Mouse (Mus musculus) urinary bladder, adult 18-20 months (tissue): Measurements from ENCODE around the gene Nrg4.

Experiments
- DNase-seq, 2 experiments: peaks; one replicate each; pipeline ENCODE4 v3.0.0; 2022; ENCODE audit warnings: low spot score in 2 of 2, mixed read lengths in 2 of 2

Nrg4 gene

DNA sequence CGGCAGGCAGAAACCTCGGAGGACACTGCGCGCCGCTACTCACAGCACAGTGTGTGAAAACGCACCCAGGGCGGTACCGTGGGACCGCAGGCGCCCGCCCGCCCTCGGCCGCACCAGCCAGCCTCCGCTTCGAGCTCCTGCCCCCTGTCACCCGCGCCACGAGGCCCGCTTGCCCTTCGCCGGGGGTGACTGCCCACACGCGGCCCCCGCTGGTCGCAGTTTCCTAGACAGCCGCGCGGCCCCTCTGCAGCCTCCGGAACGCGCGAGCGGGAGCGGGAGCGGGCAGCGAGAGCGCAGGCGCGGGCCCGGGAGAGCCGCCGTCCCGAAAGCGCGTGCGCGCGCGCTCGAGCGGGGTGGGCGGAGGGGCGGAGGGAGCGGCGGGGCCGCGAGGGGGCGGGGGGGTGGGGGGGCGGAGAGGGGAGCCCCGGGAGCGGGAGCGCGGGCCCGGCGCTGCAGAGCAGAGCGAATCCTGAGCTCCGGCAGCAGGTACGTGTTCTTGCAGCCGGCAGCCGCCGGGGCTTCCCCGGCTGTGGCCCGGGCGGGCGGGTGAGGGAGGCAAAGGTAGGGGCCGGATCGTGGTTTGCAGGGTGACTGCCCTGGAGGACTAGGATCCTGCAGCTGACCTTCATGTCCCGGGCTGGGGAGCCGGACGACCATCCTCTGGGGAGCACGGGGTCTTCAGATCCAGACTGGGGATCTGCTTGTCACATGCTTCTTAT, at the start of gene Nrg4, which contains the start of gene Tmem266:
Gene Nrg4, minus strand, starts transcription at position 330 of the 719 bp plus-strand sequence.
Gene Tmem266, plus strand, starts transcription at position 399 of the 719 bp plus-strand sequence.
- peak; percentile 40 to 68 for DNase-seq

DNA sequence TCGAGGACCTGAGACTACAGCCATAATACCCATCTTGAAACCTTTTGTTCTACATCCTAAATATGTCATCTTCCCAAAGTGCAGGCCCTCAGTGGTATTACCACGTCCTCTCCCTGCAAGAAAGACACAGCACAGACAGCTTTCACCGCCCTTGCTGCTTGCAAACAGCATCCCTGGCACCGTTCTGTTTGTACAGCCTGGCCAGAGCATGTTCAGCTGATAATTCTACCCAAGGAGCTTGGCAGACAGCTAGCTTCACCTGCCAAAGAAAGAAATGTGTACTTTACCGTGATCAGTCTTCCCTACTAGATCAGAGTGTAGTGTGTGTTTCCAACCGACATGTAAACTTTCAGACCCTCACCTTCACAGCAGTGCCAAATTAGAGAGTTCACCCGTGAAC, 45.3 kb upstream of the Nrg4 start:
- DNase-seq = no peak

GRCm38 (mm10) chr9:55368011-55368410, 41.4 kb upstream of the Nrg4 start:
- no peak for DNase-seq

- no peak for DNase-seq
Measured at GRCm38 (mm10) chr9:55363707-55364106, 37.1 kb upstream of the Nrg4 start.

DNA sequence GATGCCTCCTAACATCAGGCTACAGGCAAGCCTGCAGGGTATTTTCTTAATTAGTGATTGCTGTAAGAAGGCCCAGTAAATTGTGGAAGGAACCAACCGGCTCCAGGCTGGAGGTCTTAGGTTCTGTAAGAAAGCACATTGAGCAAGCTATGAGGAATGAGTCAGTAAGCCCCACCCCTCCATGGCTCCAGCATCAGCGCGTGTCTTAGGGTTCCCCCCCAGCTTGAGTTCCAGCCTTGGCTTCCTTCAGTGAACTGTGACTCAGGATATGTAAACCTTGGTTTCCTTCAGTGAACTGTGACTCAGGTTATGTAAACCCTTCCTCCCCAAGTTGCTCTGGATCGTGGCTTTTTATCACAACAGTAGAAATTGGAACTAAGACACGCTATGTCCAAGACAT, 35.3 kb upstream of the Nrg4 start:
- peak in 1 of 2 experiments; percentile 60 for DNase-seq

- DNase-seq = no peak
Measured at GRCm38 (mm10) chr9:55360861-55361260, 34.2 kb upstream of the Nrg4 start.

DNA sequence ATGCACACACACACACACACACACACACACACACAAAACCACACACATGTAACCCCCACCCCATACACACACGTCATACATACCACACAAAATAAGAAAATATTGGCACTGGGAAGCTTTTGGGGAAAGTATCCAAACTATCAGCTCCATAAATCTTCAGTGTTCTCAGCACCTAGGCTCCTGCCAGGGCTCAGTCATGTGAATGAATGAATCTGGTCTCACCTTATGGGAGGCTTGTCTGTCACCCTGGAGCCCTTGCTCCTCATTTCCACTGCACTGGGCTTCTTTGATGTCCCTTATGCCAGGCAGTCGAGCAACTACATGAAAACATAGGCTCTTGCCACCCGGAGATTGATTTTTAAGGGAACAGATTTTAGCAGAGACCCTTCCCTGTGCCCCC, 33.7 kb upstream of the Nrg4 start:
- no peak for DNase-seq

- DNase-seq = no peak
Measured at GRCm38 (mm10) chr9:55357164-55357563, 30.5 kb upstream of the Nrg4 start.

GRCm38 (mm10) chr9:55355270-55355834, 28.7 kb upstream of the Nrg4 start:
- no peak for DNase-seq

DNA sequence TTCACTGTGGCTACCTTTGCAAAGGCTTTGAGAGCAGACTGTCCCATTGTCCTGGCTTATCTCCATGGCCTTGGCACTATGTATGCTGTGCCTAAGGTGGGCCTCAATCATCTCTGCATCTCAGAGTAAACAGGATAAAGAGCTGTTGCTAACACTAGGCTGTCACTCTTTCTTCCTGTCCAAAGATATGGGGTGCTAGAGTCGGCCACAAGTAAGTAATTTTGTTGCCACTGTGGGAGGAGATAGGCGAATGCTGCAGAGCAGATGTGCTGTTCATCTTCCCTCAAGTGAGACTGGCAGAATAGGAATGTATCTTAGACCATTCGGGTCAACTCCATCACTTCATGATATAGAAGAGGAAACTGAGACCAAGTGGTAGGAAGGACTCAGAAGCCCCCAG, 28.0 kb upstream of the Nrg4 start:
- DNase-seq = no peak

- DNase-seq = no peak
Measured at GRCm38 (mm10) chr9:55348664-55349063, 22.0 kb upstream of the Nrg4 start.

DNA sequence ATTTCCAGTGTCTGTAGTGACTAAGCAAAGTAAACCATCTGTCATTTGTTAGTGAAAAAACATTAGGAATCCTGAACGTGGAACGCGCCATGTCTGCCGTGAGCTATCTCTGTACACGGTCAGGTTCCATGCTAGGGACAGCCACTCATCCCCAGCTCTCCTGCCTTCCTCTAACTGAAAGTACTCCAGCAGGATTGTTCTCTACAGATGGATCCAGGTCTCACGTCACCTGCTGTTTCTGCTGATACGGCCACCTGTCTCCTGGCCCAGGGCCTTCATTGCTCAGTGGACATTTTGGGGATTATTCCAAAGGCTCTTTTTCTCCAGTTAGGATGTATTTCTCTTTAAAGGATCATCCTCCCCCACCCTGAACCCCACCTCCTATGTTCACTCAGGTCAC, 18.7 kb upstream of the Nrg4 start:
- no peak for DNase-seq

DNA sequence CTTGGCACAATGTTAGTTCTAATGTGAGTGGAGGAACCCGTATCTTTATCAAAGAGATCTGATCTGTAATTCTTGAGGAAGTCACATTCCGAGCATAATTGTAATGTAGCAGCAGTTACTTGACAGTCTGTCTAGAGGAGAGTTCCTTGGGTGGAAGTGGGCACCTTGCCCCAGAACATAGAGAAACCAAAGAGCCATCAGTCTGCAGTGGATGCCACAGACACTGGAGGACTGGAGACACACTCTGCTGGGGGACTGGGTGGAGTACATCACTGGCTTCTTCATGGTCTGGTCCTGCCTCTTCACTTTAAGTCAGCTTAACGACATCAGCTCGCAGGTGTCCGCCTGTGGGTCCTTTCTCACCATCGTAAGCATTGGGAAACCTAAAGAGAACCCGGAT, 17.5 kb upstream of the Nrg4 start:
- no peak for DNase-seq

GRCm38 (mm10) chr9:55332949-55333348, 6.3 kb upstream of the Nrg4 start:
- DNase-seq = peak; percentile 39 to 48

DNA sequence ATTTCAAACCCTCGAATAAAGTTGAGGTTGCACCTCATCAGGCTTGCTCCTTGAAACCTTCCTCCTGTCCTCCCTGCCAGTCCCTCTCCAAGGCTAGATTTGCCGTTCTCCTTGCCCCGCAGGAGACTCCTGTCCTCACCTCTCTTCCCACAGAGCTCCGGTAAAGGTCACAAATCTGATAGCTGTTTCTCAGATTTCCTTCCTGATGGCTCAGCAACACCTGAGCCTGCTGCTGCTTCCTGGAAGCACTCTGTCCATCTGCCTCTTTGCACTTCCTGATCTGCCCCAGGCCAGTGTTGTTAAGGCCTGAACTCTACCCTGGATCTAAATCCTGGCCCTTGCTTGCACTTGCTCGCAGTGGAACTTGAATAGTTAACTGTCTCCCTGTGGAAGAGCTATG, 5.8 kb upstream of the Nrg4 start:
- no peak for DNase-seq

- DNase-seq = no peak
Measured at GRCm38 (mm10) chr9:55329401-55329800, 2.8 kb upstream of the Nrg4 start.

DNA sequence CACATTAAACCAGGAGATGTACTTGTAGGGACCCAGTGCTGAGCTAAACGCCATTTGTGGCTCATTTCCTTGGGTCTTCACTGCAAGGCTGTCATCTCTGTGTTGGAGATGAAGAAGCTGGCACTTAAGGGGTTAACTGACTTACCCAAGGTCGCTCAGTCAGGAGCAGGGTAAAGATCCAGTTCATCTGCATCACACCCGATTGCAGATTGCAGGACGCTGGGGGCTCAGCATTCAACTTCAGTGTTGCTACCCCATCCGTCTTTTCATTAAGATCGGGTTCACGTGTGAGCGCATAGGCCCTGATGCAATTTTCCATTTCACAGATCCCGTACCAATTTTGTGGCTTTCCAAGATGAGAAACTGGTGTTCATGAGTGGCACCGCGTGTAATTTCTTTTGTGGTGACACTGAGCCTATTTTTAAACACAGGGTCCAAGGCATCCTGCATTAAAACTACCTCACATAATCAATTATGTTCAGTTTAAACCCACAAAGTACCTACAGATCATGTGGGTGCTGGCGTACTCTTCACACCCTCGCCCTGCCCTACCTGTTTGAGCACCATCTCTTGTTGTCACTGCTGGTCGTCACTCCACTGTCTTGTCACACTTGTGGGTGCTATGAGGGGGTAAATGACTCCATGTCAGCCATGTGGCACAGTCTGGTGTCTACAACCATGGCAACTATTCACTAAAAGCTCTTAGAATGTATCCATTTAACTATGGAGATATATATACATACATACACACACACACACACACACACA, 1.7 kb upstream of the Nrg4 start:
- no peak for DNase-seq

- DNase-seq = peak in 1 of 2 experiments; percentile 19
Measured at GRCm38 (mm10) chr9:55327234-55327615, 581 bp upstream of the Nrg4 start.

DNA sequence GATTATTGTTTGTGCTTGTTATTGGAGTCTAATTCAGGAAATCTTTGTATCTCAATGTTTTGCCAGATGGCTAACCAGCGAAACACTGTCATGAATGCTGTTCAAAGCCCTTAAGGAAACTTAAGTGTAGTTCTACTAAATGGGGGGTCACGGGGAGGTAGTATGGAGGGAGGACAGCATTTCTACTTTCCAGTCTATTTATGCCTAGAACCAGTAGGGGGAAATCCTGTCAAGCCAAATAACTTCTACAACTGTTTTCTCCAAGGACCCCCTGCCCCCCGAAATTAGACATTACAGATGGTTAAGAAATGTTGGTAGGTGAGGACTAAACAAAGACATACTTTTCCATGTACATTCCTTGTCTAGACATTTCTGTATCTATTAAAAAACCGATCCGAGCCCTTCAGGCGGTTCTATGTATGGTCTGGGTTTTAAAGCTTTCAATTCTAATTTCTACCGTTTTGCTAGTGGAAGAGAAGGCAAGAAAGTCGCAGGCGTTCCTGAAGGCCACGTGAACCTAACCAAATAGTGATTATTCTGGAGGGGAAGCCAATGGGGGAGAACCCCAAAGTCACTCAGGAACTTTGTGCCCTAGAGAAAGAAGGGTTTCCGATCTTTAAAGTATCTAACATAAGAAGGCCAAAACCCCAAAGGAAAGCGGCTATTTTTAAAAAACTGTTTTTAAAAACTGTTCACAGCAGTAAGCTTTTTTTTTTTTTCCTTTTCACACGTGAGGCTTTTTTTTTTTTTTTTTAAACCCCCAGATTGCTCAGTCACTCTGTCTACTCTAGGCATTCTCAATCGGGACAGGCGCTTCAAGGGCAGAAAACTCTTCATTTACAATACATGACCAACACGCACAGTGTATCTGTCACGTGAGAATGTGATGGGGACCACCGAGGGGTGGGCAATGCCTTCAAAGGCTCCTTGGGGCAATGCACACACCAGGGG, 805 bp downstream of the Nrg4 start:
- no peak for DNase-seq

- no peak for DNase-seq
Measured at GRCm38 (mm10) chr9:55325061-55325460, 1.6 kb downstream of the Nrg4 start.

DNA sequence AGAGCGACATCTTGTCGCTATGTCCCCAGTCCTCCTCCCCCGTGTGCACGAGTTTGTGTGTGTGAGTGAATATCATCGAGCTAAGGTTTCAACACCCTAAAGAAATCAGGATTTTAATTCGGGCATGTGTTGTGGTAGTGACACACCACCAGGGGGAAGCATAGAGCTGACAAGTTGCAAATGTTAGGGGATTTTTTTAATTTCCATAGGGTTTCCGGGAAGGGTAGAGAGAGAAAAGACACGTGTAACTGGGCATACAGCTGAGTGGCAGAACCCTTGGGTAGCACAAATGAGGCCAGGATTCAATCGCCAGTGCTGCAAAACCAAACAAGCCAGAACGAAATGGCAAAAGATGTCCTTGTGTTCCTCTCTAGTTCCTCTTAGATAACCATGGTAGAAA, 2.1 kb downstream of the Nrg4 start:
- DNase-seq = no peak

DNA sequence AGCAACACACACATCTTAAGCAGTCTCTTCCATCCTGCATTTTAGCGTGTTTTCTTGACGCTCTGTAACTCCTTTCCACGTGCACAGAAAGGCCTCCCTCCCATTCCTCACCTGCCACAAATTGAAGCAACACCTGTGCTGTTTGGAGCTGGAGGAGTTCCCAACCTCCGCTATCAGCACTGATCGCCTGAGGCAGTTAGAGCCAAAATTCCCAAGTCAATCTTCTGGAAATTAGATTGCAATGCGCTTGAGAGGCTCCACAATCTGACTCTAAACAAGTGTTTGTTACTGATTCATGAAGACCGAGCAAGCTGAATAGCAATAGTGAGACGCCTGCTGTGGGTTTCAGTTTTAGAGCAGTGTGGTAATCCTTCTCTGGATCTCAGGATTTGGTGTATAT, 2.6 kb downstream of the Nrg4 start:
- no peak for DNase-seq
